Mouse (Mus musculus) cerebellum, adult 8-10 months (tissue): Measurements from ENCODE around the gene Mylpf.

Experiments
- DNase-seq: peaks from one replicate; pipeline ENCODE4 v3.0.0; 2022

The Mylpf gene

DNA sequence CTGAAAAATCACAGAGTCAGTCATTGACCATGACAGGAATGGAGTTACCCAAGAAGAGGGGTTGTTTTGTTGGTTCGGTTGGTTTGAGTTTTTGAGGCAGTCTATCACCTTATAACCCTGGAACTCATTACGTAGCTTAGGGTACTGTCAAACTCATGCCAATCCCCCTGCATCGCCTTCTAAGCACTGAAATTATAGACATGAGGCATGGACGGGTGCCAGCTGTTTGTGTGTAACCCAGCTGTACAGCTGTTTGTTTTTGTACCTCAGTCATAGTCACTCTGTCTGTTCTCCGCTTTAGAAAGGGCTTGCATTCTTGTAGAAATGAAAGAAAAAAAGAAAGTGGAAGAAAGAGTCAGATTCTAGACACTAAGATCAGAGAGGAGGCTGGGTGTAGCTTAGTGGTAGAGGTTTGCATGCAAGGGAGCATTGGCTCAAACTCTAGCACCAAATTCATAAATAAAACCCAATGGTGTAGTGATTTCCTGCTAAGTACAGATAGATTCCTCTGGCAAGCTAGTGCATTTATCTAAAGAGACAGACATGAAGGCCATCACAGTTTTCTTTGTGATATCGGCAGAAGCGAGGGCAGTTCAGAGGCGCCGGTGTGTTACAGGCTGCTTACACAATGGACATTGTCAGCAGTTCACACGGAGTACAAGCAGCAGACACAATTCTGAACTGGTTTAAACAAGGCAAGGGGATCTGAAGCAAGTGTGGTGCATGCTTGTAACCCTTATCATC lies 53.7 kb downstream of the Mylpf start:
- no peak for DNase-seq

DNA sequence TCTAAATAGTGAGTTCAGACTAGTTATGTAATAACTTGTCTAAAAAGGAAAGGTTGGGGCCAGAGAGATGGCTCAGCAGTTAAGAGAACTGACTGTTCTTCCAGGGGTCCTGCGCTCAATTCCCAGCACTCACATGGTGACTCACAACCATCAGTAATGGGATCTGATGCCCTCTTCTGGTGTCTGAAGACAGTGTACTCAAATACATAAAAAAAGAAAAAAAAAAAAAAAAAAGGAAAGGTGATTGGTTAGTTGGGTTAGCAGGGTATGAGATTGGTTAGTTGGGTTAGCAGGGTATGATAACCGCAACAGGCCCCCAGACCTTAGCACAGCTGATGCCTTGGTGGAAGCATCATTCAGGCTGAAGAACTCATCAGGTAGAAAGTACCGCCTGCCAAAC lies 54.8 kb downstream of the Mylpf start:
- DNase-seq = no peak
